Mouse (Mus musculus) gastrocnemius, adult 18-20 months (tissue): ENCODE measurements around the gene Secisbp2l. TPM values are rescaled to one million over a fixed set of nuclear protein-coding genes. Genes with fewer than 3 reads are reported as not detected.
A peak's percentile ranks its signal among the peaks of the same experiment; 100 is the strongest.

ENCODE experiments used
- DNase-seq: peaks from one replicate; pipeline ENCODE4 v3.0.0; 2021; ENCODE audit warnings: low spot score
- long read RNA-seq, 2 experiments: library from polyadenylated mRNA; stranded (forward); transcript quantifications; one replicate each; pipeline ENCODE4 v2.0.0; 2021
- total RNA-seq, 2 experiments: library from RNA; stranded (reverse); gene quantifications; 2 replicates each; pipeline ENCODE4 v1.2.3; 2021

The Secisbp2l gene
- total RNA-seq, result 10 to 100 TPM; 15.0 to 17.0 TPM
- long read RNA-seq, experiment 1, full-length matches to known transcripts, result 3 of 7 reads
- long read RNA-seq, experiment 1, partial matches to known transcripts, result 0 of 7 reads
- long read RNA-seq, experiment 1, other reads (novel, unspliced or antisense), result 4 of 7 reads
- long read RNA-seq, experiment 2, full-length matches to known transcripts, result 2 of 6 reads
- long read RNA-seq, experiment 2, partial matches to known transcripts, result 1 of 6 reads
- long read RNA-seq, experiment 2, other reads (novel, unspliced or antisense), result 3 of 6 reads

DNA sequence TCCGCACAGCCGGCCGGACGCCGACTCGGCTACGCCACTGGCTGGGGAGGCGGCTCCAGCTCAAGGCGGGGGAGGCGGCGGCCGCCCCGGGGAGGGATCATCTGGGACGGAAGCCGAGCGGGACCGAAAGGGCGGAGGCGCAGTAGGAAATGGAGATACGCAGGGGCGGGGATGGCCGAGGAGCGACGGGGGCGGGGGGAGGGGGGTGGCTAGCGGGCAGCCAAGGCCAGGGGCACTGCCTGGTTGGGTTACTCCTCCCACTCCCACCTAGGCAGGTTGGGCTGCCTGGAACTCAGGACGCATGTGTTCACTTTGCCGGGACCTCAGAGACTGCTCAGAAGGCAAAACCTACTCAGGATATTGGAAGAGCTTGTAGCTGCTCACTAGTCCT, at the start of gene Secisbp2l:
Gene Secisbp2l (minus strand): TSS at position 152 of the 391 bp plus-strand sequence.
- peak; percentile 96 for DNase-seq

- no peak for DNase-seq
These were observed 47.3 kb upstream of the Secisbp2l start for GRCm38 (mm10) chr2:125829924-125830323.

DNA sequence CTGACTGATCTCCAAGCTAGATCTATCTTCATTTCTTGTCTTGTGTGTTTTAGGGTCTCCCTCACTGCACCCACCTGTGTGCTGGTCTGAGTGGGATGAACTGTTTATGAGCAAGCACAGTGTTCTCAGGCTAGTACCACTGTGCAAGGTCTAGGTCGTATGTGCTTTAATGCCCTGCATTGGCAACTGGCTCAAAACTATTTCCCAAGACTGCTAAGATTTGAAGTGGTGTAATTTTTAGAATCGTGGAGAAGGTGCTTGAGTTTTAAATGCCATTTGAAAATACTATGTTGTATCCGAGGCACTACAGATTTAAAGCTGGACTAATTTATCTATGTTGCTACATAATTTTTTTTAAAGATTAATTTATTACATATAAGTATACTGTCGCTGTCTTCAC, 45.2 kb upstream of the Secisbp2l start:
- no peak for DNase-seq

GRCm38 (mm10) chr2:125826201-125826600, 43.5 kb upstream of the Secisbp2l start:
- DNase-seq, result no peak

GRCm38 (mm10) chr2:125820397-125820796, 37.7 kb upstream of the Secisbp2l start:
- no peak for DNase-seq

DNA sequence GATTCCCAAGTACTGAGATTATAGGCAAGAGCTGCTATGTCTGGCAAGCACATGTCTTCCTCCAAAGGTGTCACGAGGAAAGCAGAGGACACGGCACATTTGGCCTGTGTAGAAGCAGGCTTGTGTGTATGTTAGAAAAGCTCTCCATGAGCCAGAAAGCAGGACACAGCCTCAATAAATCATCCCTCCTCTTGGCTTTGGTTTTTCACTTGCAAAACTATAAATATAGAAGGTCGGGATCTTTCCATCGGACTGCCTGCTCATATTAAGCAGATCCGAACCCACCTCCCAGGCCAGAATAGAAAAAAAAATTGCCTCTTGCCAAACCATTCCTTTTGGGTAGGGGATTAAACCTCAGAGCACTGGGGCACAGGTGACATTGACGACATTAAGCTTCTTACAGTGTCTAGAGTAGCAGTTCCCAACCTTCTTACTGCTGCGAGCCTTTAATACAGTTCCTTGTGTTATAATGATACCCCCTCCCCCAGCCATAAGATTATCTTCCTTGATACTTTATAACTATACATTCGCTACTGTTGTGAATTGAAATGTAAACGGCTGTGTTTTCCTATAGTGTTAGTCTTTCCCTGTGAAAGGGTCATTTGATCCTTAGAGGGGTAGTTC, 31.4 kb upstream of the Secisbp2l start:
- DNase-seq, result no peak

DNA sequence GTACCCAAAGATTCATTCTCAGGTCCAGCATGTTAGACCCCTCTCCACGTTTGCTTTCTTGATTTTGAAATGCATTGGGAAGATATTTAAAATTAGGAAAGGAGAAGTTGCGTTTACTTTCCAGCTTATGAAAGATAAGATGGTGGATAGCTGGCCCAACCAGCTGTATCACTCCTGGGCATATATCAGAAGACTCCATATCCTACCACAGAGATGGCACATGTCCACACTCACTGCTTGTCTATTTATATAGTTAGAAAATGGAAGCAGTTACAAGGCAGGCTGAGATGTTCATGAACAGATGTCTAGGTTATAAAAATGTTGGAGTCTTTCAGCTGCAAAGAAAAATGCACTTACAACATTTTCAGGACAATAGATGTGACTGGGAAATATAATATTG, 28.7 kb upstream of the Secisbp2l start:
- no peak for DNase-seq

GRCm38 (mm10) chr2:125809551-125809950, 26.9 kb upstream of the Secisbp2l start:
- no peak for DNase-seq

DNA sequence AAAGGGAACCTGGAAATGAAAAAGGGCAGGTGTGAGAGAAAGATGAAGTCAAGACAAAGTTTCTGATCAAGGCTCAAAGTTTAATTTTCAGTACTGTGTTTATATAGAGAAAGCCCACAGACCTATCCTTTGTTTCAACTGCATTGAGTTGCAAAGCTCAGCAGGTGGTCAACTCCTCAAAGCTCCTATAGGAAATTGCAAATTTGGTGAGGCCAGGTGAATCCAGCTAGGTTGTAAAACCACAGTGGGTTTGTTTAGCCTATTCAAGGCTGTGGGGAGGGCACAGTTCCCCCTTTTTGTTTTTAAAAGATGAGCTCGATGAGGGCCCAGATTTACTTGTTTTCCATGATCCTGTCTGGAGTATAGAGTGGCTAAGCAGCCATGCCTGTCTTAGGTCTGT, 23.2 kb upstream of the Secisbp2l start:
- no peak for DNase-seq

- DNase-seq, result no peak
These were observed 19.3 kb upstream of the Secisbp2l start for GRCm38 (mm10) chr2:125801947-125802346.

DNA sequence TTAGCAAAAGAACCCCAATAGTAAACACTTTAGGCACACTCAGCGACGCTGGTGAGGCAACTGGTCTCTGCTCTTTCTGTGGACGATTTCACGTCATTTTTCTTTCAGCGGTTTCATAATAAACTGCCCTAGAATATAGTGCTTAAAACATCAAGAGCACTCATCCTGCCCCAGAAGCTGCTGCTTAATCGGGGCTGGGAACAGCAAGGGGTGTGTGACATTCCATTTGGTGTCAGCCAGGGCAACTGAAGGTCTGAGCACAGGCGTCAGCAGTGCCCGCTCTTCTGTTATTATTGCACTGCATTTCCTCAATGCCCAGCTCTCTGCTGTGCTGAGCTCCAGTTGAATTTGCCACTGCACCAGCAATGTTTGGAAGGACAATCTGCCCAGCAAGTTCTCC, 18.4 kb upstream of the Secisbp2l start:
- no peak for DNase-seq

- no peak for DNase-seq
These were observed 17.8 kb upstream of the Secisbp2l start for GRCm38 (mm10) chr2:125800428-125800827.

DNA sequence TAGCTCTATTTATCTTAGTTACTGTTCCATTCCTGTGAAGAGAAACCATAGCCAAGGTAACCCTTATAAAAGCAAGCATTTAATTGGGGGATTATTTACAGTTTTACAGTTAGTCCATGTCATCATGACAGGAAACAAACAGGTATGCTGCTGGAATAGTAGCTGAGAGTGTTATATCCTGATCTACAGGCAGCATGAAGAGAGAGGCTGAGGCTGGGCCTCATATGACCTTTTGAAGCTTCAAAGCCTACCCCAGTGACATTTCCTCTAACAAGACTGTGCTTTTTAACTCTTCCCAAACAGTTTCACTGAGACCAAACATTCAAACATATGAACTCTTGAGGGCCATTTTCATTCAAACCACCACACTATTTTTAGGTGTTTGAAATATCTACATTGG, 15.2 kb upstream of the Secisbp2l start:
- no peak for DNase-seq

DNA sequence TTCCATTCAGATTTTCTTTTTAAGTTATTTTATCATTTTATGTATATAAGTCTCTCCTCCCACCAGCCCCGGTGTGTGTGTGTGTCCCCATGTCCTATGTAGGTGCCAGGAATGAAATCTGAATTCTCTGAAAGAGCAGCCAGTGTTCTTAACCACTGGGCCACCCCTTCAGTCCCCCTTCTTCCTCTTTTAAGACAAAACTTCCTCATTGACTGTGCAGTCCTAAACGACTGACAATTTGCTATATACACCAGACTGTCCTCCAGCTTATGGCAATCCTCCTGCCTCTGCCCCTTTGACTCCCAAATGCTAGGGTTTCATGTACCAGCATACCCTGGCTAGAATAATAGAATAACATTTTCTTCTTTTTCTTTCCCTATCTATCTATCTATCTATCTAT, 12.4 kb upstream of the Secisbp2l start:
- no peak for DNase-seq

DNA sequence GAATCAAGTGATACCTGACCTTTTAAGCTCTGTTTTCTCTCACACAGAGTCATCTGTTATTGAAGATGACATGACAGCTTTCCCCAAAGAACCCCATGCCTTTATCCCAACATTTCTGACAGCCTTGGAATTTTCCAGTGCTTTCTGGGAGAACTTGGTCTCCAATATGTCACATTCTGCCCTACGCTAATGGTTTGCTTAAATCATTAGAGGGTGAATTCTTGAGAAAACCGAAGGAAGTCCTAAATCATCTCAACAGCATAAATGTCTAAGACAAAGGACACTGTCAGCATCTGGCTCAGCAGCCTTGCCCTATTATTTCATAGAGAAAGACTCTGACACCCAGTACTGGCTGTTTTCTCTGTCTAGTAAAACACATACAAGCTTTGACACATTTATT, 11.5 kb upstream of the Secisbp2l start:
- DNase-seq, result no peak

DNA sequence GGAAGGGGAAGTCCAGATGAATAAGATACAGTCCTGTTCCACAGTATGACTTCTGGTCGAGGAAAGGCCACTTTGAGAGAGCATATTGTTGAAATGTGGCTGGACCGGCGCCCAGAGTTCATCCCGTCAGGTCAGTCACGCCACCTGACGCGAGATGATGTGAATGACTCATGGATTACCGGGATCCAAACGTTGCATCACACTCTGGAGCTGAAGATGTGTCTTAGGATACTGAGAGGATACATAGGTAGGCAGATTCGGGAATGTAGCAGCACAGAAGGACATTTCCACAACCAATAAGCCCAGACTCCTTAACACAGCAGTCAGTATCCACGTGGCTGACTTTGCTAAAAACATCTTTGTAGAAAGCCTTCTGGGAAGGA, 10.2 kb upstream of the Secisbp2l start:
- no peak for DNase-seq

GRCm38 (mm10) chr2:125792144-125792878, 9.6 kb upstream of the Secisbp2l start:
- no peak for DNase-seq

DNA sequence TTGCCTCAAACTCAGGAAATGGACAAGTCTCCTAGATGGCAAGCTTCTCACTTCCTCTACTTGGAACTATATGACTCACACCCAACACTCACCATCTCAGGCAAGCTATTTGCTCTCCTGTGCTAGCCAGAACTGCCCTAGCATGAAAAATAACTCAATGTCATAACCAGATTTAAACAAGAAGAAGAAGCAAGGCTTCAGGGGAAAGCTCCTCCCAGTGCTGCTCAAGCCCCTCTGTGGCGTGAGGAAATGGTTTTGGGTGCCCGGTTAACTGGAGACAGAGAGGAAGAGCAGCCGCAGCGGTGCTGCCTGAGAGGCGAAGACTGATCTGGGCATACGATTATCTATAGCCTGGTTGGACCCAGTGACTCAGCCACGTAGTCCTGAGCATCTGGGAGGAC, 8.8 kb upstream of the Secisbp2l start:
- DNase-seq, result no peak

- no peak for DNase-seq
These were observed 7.6 kb upstream of the Secisbp2l start for GRCm38 (mm10) chr2:125790242-125790641.

- DNase-seq, result no peak
These were observed 6.6 kb upstream of the Secisbp2l start for GRCm38 (mm10) chr2:125789265-125789664.

DNA sequence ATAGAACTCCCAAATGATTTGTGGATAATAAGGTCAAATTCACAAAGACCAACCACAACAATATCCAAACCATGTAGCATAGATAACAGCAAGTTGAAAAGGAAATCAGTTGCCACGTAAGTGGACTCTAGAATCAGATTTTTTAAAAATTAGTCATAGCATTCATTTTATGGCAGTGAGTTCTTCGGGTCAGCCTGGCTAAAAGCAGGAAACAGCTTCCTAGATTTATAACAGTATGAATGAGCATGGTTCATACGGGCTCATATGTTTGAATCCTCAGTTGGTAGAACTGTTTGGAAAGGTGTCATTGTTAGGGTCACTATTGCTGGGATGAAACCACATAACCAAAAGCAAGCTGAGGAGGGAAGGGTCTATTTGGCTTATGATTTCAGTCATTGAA, 6.1 kb upstream of the Secisbp2l start:
- no peak for DNase-seq

- no peak for DNase-seq
These were observed 5.7 kb upstream of the Secisbp2l start for GRCm38 (mm10) chr2:125788351-125788750.

DNA sequence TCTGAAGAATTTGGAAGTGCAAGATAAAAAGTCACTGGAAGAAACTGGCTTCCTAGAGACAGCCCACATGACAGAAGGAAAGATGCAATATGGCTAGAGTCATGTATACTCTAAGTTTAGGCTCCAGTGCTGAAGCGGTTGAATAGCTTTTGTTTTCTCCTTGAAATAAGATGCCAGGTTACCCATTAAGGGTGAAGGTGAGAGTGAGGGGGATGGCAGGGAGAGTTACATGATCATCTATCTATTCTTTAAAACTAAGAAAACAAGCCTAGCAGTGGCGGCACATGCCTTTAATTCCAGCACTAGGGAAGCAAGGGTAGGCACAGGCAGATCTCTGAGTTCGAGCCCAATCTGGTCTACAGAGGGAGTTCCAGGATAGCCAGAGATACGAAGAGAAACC, 2.4 kb upstream of the Secisbp2l start:
- DNase-seq, result no peak
